Mouse (Mus musculus) splenic B cell, adult 2 months (primary cell): ENCODE data around the gene Gm2956.
"Not testable (repeated sequence)": the region's sequence is repeated elsewhere in the genome, so short reads cannot be mapped to it uniquely, and the experiment has no call there.

Experiments used
- DNase-seq: peaks from one replicate; pipeline ENCODE4 v3.0.0-alpha.2; 2011; ENCODE audit warnings: low read depth, low spot score
- H3K27me3 ChIP-seq: 2 replicates; pipeline ENCODE4 v1.6.1; 2012; ENCODE audit warnings: mild to moderate bottlenecking, low read length, moderate library complexity, mixed read lengths; ENCODE audit not compliant: control insufficient read depth, poor library complexity, insufficient read depth, severe bottlenecking
- H3K36me3 ChIP-seq: 2 replicates; pipeline ENCODE4 v1.6.1; 2012; ENCODE audit warnings: mild to moderate bottlenecking, low read length, moderate library complexity, mixed read lengths; ENCODE audit not compliant: control insufficient read depth, poor library complexity, insufficient read depth, severe bottlenecking

Gm2956 gene

GRCm38 (mm10) chr14:3332087-3332677 is at the start of gene Gm2956:
Gm2956 (plus strand) TSS chr14:3332627.
- not testable (repeated sequence) for H3K27me3 ChIP-seq, H3K36me3 ChIP-seq, DNase-seq

GRCm38 (mm10) chr14:3333406-3333805 is 979 bp downstream of the Gm2956 start:
- H3K36me3 ChIP-seq, H3K27me3 ChIP-seq, DNase-seq: not testable (repeated sequence)

- not testable (repeated sequence) for H3K27me3 ChIP-seq, DNase-seq, H3K36me3 ChIP-seq
These were observed 62.4 kb downstream of the Gm2956 start, which contains the start of gene Gm10413 for GRCm38 (mm10) chr14:3394793-3395192. Gm10413 (plus strand) TSS chr14:3395093.
